8 mouse cellular contexts compared by ENCODE assay signal in genomic region chr11:70969821-70970559, GRCm38 (mm10). TPM values are rescaled to one million over a fixed set of nuclear protein-coding genes. Genes with fewer than 3 reads are reported as not detected.
DNase-seq lines count a peak whose midpoint lies in the region; ATAC-seq lines count a peak whose summit lies in the region.

Gene Nup88 (minus strand): TSS chr11:70969973.
Gene Rpain (plus strand): TSS chr11:70970213.

- peak within 1 kb of the TSS; percentile 96 for H3K4me3 ChIP-seq in forebrain, embryonic 14.5 days (ENCODE audit: low read depth, low read length)
- H3K4me3 ChIP-seq in neural tube, embryonic 15.5 days (replicated peaks): peak within 1 kb of the TSS; percentile 95

- peak within 1 kb of the TSS; percentile 93 for H3K9ac ChIP-seq in forebrain, embryonic 14.5 days (ENCODE audit: low read length)
- peak within 1 kb of the TSS; percentile 99 for H3K9ac ChIP-seq in neural tube, embryonic 15.5 days (replicated peaks)

- whole genome bisulfite sequencing in forebrain, embryonic 14.5 days: under 1% methylated on average over 43 of the region's 43 CpGs
- WGBS in neural tube, embryonic 15.5 days: under 1% methylated on average over 43 of the region's 43 CpGs

- no peaks in the 10 kb centered on the region for H3K27me3 ChIP-seq in forebrain, embryonic 14.5 days (replicated peaks; ENCODE audit: control insufficient read depth, insufficient read depth, low read length)
- H3K27me3 ChIP-seq in neural tube, embryonic 15.5 days (replicated peaks): no peaks in the 10 kb centered on the region

- peaks cover 37% of the 10 kb centered on the region for H3K36me3 ChIP-seq in forebrain, embryonic 14.5 days (ENCODE audit: control insufficient read depth, insufficient read depth, low read length)
- H3K36me3 ChIP-seq in neural tube, embryonic 15.5 days: peaks cover 40% of the 10 kb centered on the region

- DNase-seq in ES-CJ7 (ENCODE audit: low read depth, low spot score): peak; percentile 98
- peak; percentile 91 for DNase-seq in cerebellum, adult 11 months
- peak; percentile 99 for DNase-seq in forebrain, embryonic 14.5 days (ENCODE audit: low spot score)
- peak; percentile 89 for DNase-seq in heart, postnatal 14 days
- peak; percentile 95 for DNase-seq in layer of hippocampus, adult 11-12 months (ENCODE audit: low spot score)
- peak; percentile 96 for DNase-seq in lung, adult 18-20 months
- DNase-seq in testis, postnatal 14 days (ENCODE audit: low spot score): peak; percentile 97

- intact Hi-C loops in heart, postnatal 14 days (cut with DNase I): no loop called here

- H3K27ac ChIP-seq in forebrain, embryonic 14.5 days (ENCODE audit: low read depth, low read length): peak within 1 kb of the TSS; percentile 84
- peak within 1 kb of the TSS; percentile 94 for H3K27ac ChIP-seq in neural tube, embryonic 15.5 days (replicated peaks)

- no peaks in the 10 kb centered on the region for H3K9me3 ChIP-seq in forebrain, embryonic 14.5 days (replicated peaks; ENCODE audit: control insufficient read depth, low read length)
- H3K9me3 ChIP-seq in neural tube, embryonic 15.5 days (replicated peaks): no peaks in the 10 kb centered on the region

- H3K4me1 ChIP-seq in forebrain, embryonic 14.5 days (ENCODE audit: control insufficient read depth, insufficient read depth, low read length): peaks cover 10% of the 10 kb centered on the region
- H3K4me1 ChIP-seq in neural tube, embryonic 15.5 days: peaks cover 23% of the 10 kb centered on the region

- H3K4me2 ChIP-seq in forebrain, embryonic 14.5 days (ENCODE audit: low read length): peak within 1 kb of the TSS; percentile 75
- peak within 1 kb of the TSS; percentile 91 for H3K4me2 ChIP-seq in neural tube, embryonic 15.5 days

- ATAC-seq in forebrain, embryonic 14.5 days: peak; percentile 98
- peak; percentile 98 for ATAC-seq in neural tube, embryonic 15.5 days (ENCODE audit: low FRiP score)

RNA-seq across cellular contexts. Expression of gene Nup88, which starts in this region (rescaled TPM):
- 156 and 160 TPM in 2 replicates for polyA plus RNA-seq in forebrain, embryonic 14.5 days (2014; fragmentation: Nextera tagmentation; extraction: Ambion mirVana)
- total RNA-seq in heart, postnatal 14 days (2021): 10 to 100 TPM; 46.8 to 49.6 TPM
- 108 and 109 TPM in 2 replicates for polyA plus RNA-seq in neural tube, embryonic 15.5 days (2015; fragmentation: Nextera tagmentation; extraction: Ambion mirVana)

RNA-seq across cellular contexts. Expression of gene Rpain, which starts in this region (rescaled TPM):
- 81.1 and 83.8 TPM in 2 replicates for polyA plus RNA-seq in forebrain, embryonic 14.5 days (2014; fragmentation: Nextera tagmentation; extraction: Ambion mirVana)
- 10 to 100 TPM; 17.4 to 18.1 TPM for total RNA-seq in heart, postnatal 14 days (2021)
- 71.3 and 78.8 TPM in 2 replicates for polyA plus RNA-seq in neural tube, embryonic 15.5 days (2015; fragmentation: Nextera tagmentation; extraction: Ambion mirVana)

Comparison
In these comparisons a context has a peak if more than half of its experiments do, and no peak if none do; other contexts are left out.
1. Peak in every context shown above with its lines: DNase-seq, ATAC-seq, H3K4me3 ChIP-seq and H3K27ac ChIP-seq.